Mouse (Mus musculus) cortical plate, adult 2 months (tissue): ENCODE measurements around the gene Tshz2.

Experiments used
- CTCF ChIP-seq: fragments of 200-500 bp; IDR thresholded peaks from 2 replicates; pipeline ENCODE4 v1.5.1; 2011; ENCODE audit warnings: mild to moderate bottlenecking, control low read depth, low read length; ENCODE audit not compliant: insufficient read depth; ENCODE audit errors: extremely low read depth
- POLR2A ChIP-seq: fragments of 200-500 bp; IDR thresholded peaks from 2 replicates; pipeline ENCODE4 v1.6.1; 2011; ENCODE audit warnings: mild to moderate bottlenecking, low read length, control low read depth; ENCODE audit not compliant: insufficient read depth; ENCODE audit errors: extremely low read depth

DNA sequence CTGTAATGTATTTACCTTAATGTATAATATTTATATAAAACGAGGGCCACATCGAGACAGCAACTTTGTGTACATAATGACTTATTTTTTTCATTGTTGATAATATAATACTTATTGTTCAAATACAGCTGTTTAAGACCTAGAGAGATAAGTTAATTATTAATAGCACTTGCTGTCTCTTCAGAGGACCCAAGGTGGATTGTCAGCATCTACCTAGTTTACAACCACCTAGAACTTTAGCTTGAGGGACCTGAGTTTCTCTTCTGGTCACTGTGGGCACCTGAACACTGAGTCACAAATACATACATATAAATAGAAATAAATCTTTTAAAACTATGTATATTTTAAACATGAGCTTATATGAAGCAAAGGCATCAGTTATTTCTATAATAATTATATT, 110.0 kb downstream of the Tshz2 start:
- TF ChIP-seq POLR2A (no peak), CTCF (no peak)
